Mouse (Mus musculus): ENCODE data around the gene Gm17387.

Gm17387 gene

DNA sequence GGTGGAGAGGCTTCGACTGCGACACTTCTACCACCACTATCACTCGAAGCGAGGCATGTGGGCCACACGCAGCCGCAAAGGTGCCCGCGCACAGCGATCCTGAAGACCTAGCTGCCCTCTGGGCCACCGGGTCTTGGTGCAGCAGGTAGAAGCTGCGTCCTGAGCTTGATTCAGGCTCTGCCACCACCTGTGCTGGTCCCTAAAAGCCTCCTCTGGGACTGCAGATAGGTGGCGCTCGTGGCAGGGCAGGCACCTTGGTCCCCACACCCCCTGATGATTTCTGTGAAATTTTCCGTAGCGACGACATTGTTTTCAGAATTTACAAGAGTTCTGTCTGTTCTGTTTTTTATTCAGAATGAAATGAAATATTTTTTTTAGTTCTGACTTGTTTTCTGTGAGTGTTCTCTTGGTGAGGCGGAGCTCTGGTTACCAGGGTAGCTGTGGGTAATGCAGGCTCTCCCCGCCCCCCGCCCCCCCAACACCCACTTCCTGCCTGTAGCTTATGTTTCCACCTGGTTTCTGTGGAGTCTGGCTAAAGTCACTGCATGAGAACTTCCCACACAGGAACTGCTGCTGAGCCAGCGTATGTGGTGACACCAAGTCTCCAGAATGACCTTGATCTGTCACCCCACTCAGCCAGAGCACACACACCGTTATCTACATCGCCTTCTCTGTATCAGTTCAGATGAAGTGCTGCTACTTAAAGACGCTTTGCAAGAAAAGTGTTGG, 43.2 kb downstream of the Gm17387 start:
- DNase-seq (ENCODE audit: low read depth, low spot score): no peak

DNA sequence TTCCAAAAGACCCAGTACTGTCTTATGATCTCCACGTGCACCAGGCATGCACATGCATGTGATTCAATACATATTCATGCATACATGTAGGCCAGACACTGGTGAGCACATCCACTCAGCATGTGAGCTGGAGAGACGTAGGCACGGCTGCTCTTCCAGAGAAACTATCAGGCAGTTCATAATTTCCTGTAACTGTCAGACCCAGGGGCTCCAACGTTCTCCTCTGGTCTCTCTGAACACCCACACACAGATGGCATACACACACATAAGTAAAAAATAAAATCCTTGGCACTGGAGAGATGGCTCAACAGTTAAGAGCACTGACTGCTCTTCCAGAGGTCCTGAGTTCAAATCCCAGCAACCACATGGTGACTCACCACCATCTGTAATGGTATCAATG, 44.9 kb downstream of the Gm17387 start:
- no peak for DNase-seq (ENCODE audit: low read depth, low spot score)

DNA sequence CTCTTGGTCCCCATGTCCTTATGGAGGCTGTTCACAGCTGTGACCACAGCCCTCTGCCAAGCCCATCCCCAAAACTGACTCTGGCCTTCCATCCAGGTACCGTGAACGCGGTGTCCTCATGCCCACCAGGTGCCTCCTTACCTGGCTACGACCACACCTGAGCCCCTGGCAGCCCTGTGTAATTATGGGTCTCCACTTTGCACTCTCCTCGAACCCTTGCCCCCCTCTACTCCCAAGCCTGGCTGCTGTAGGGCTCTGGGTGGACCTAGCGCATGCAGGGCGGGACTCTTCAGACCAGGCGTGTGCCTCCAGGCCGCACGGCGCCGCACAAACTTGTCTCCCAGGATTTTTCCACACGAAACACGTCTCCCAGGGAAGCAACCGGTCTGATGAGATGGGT, 48.9 kb downstream of the Gm17387 start, which contains the start of gene Pkp3:
Gene Pkp3, plus strand, starts transcription at position 378 of the 400 bp plus-strand sequence.
- DNase-seq (ENCODE audit: low read depth, low spot score): no peak

DNA sequence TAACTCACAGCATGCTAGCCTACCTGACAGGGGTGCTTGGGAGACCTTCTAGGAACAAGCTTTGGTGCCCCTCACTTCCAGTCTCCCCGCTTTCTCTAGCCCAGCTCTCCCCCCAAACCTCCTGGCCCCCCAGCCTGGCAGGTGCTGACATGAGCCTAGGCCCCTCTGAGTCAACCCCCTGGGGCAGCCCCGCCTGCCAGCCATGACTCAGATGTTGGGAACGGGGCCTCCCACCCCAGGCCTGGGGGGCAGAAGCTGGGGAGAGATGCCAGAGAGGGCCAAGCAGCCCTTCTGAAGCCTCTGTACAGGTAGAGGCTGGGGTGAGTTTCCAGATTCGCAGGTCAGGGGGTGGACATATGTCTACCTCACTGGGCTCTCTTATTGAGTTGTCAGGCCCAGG, 49.9 kb downstream of the Gm17387 start:
- DNase-seq (ENCODE audit: low read depth, low spot score): no peak
